Mouse (Mus musculus) frontal cortex, adult (tissue): ENCODE data around the gene Ccnf.

Experiments
- ATAC-seq: cut with Nextera tagmentation; 2 replicates; pipeline ENCODE4 v1.9.2; 2017; ENCODE audit warnings: mild to moderate bottlenecking, moderate library complexity, mixed read lengths; ENCODE audit not compliant: low TSS enrichment

Gene Ccnf

GRCm38 (mm10) chr17:24203611-24204534, 47.4 kb downstream of the Ccnf start:
- no peak for ATAC-seq

- no peak for ATAC-seq
Measured at GRCm38 (mm10) chr17:24203068-24203467, 48.2 kb downstream of the Ccnf start.

- no peak for ATAC-seq
Measured at GRCm38 (mm10) chr17:24201092-24201491, 50.2 kb downstream of the Ccnf start.

GRCm38 (mm10) chr17:24199741-24200140, 51.5 kb downstream of the Ccnf start:
- ATAC-seq: no peak

GRCm38 (mm10) chr17:24199252-24199651, 52.0 kb downstream of the Ccnf start:
- ATAC-seq: peak; percentile 64

- ATAC-seq: peak; percentile 57; the same call in 1 of the 2 replicates
Measured at GRCm38 (mm10) chr17:24197032-24197824, 54.1 kb downstream of the Ccnf start.

GRCm38 (mm10) chr17:24195349-24195748, 55.9 kb downstream of the Ccnf start:
- ATAC-seq: no peak

GRCm38 (mm10) chr17:24193769-24194168, 57.5 kb downstream of the Ccnf start:
- no peak for ATAC-seq

- ATAC-seq: no peak
Measured at GRCm38 (mm10) chr17:24193268-24193667, 58.0 kb downstream of the Ccnf start.

GRCm38 (mm10) chr17:24192848-24193247, 58.4 kb downstream of the Ccnf start:
- no peak for ATAC-seq

- no peak for ATAC-seq
Measured at GRCm38 (mm10) chr17:24191481-24191880, 59.8 kb downstream of the Ccnf start.

- no peak for ATAC-seq
Measured at GRCm38 (mm10) chr17:24190934-24191333, 60.4 kb downstream of the Ccnf start.

- ATAC-seq: no peak
Measured at GRCm38 (mm10) chr17:24174259-24174658, 77.0 kb downstream of the Ccnf start.

- 0 out of 2 replicates have a peak, but pooled peaks have one; percentile 20 for ATAC-seq
Measured at GRCm38 (mm10) chr17:24173423-24173822, 77.9 kb downstream of the Ccnf start.
